Mouse (Mus musculus) spleen, adult 18-20 months (tissue): ENCODE measurements around the gene Ifitm1.

Experiments
- DNase-seq, 2 experiments: peaks; one replicate each; pipeline ENCODE4 v3.0.0; 2022; ENCODE audit warnings: mixed read lengths in 2 of 2

Gene Ifitm1

DNA sequence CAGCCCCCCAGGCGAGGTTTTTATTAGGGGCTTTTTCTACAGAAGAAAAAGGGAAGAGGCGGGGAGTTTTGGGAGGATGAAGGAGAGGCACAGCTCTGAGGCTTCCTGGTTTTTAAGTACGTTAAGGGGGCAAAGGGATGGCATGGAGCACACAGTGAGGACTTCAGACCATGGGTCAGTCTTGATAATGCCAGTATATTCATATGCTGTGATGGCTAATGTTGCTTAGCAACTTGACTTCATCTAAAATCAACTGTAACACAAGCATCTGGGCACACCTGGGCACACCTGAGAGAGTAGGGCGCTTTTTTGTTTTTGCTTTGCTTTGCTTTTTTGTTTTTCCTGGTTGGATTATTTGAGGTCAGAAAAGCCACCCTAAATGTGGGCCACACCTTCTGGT lies at the start of gene Ifitm1:
Gene Ifitm1, plus strand, starts transcription at position 301 of the 400 bp plus-strand sequence.
- no peak for DNase-seq

GRCm38 (mm10) chr7:140919911-140920310 lies 47.1 kb upstream of the Ifitm1 start:
- DNase-seq: no peak

DNA sequence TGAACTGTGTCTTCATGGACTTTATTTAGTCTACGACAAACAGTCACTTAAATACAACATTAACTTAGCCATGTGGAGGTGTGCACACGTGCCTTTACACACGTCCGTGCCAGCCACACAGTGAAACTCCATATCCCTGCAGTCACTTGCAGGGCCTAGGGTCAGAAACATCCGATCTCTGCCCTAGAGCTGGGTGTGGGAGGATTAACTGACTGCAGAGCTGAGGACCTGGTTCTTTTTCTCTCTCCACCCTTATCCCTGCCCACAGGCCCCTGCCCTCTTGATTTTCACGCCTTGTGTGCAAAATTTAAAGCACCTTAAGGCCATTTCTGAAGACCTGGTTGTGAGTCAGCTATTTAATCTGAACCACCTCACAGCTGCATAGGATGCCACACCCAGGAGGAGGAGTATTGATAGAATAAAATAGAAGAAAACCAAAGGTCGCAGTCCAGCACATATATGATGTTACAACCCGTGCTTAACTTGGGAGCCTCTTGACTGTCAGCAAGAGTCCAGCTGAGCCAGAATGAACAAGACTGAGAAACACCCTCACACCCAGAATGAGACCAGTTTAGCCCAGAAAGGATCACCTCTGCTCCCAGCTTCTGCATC lies 46.5 kb upstream of the Ifitm1 start, which contains the start of gene Nlrp6:
Gene Nlrp6, plus strand, starts transcription at position 485 of the 612 bp plus-strand sequence.
- DNase-seq: no peak

DNA sequence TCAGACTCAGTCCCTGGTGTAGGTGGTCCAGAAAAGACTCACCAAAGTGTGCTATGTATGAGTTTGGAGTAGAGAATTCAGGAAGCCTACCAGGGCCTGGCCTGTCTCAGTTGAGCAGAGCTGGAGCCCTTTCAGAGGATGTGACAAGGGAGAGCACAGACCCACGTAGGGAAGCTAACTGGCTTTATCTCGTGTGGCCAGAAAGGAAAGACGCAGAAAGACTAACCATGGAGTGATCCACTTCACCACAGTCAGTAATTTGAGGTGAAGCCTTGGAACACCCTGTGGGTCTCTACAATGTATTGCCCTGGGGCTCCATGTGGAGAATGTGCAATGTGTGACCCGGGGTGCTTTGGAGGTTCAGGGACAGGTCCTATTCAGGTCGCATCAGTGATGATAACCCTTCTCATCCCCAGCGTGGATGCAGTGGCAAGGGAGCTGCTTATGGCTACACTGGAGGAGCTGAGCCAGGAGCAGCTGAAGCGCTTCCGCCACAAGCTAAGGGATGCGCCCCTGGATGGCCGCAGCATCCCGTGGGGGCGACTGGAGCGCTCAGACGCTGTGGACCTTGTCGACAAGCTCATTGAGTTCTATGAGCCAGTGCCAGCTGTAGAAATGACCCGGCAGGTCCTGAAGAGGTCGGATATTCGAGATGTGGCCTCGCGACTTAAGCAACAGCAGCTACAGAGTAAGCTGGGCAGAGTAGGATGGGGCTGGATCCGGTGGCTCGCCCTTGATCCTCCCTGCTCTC lies 45.6 kb upstream of the Ifitm1 start:
- no peak for DNase-seq

DNA sequence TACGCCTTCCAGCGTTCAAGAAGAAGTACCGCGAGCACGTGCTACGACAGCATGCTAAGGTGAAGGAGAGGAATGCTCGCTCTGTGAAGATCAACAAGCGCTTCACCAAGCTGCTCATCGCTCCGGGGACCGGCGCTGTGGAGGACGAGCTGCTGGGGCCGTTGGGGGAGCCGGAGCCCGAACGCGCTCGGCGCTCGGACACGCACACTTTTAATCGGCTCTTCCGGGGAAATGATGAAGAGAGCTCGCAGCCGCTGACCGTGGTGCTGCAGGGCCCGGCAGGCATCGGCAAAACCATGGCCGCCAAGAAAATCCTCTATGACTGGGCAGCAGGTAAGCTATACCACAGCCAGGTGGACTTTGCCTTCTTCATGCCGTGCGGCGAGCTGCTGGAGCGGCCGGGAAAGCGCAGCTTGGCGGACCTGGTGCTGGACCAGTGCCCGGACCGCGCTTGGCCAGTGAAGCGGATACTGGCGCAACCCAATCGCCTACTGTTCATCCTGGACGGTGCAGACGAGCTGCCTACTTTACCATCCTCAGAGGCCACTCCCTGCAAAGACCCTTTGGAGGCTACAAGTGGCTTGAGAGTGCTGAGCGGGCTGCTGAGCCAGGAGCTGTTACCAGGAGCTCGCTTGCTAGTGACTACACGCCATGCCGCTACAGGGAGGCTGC lies 44.5 kb upstream of the Ifitm1 start:
- DNase-seq: no peak

DNA sequence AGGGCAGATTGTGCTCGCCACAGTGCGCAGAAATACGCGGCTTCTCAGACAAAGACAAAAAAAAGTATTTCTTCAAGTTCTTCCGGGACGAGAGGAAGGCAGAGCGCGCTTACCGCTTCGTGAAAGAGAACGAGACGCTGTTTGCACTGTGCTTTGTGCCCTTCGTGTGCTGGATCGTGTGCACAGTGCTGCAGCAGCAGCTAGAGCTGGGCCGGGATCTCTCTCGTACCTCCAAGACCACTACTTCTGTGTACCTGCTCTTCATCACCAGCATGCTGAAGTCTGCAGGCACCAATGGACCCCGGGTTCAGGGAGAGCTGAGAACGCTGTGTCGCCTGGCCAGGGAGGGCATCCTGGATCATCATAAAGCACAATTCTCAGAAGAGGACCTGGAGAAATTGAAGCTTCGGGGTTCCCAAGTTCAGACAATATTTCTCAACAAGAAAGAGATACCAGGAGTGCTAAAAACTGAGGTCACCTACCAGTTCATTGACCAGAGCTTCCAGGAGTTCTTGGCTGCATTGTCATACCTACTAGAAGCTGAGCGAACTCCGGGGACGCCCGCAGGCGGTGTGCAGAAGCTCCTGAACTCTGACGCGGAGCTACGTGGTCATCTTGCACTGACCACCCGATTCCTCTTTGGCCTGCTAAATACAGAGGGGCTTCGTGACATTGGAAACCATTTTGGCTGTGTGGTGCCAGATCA lies 43.8 kb upstream of the Ifitm1 start:
- no peak for DNase-seq

- no peak for DNase-seq
Measured at GRCm38 (mm10) chr7:140927181-140927580, 39.8 kb upstream of the Ifitm1 start.

DNA sequence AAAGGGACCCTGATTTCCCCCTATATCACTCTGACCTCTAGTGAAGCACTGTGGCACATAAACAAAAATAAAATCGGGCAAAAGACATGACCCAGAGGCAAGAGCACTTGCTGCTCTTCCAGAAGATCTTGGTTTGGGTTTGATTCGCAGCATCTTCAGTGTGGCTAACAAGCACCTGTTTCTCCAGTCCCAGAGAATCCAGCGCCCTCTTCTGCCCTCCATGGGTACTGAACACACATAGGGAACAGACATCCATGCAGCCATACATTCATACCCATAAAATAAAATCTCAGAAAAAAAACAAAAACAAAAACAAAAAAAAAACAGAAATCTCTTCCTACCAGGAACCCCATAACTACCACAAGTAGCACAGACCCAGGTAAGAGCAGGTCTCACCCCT lies 28.6 kb upstream of the Ifitm1 start:
- no peak for DNase-seq

GRCm38 (mm10) chr7:140938896-140939295 lies 28.1 kb upstream of the Ifitm1 start:
- no peak for DNase-seq

- no peak for DNase-seq
Measured at GRCm38 (mm10) chr7:140939669-140940171, 27.3 kb upstream of the Ifitm1 start.

- peak; percentile 78 to 81 for DNase-seq
Measured at GRCm38 (mm10) chr7:140941222-140942051, 25.6 kb upstream of the Ifitm1 start, which contains the start of gene Pgghg. Gene Pgghg (plus strand): TSS chr7:140941391.

DNA sequence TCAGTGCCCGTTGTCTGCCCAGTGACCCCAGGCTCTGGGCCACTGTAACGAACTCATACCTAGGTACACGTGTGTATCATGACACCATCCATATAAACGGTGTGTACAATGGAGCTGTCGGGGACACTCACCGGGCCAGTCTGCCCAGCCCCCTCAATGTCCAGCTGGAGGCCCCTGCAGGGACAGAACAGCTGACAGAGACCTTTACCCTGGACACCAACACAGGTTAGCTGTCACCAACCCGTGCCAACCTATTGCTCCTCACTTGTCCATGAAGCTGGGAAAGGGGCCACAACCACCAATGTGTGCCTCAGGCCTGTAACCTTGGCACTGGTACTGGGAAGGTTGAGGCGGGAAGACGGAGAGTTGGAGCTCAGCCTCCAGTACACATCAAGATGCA lies 24.7 kb upstream of the Ifitm1 start:
- DNase-seq: peak in 1 of 2 experiments; percentile 23

- DNase-seq: no peak
Measured at GRCm38 (mm10) chr7:140942811-140943210, 24.2 kb upstream of the Ifitm1 start.

- no peak for DNase-seq
Measured at GRCm38 (mm10) chr7:140943356-140943755, 23.7 kb upstream of the Ifitm1 start.

- DNase-seq: no peak
Measured at GRCm38 (mm10) chr7:140944236-140944635, 22.8 kb upstream of the Ifitm1 start.

- DNase-seq: no peak
Measured at GRCm38 (mm10) chr7:140945247-140945646, 21.8 kb upstream of the Ifitm1 start.

GRCm38 (mm10) chr7:140946311-140946710 lies 20.7 kb upstream of the Ifitm1 start:
- no peak for DNase-seq

DNA sequence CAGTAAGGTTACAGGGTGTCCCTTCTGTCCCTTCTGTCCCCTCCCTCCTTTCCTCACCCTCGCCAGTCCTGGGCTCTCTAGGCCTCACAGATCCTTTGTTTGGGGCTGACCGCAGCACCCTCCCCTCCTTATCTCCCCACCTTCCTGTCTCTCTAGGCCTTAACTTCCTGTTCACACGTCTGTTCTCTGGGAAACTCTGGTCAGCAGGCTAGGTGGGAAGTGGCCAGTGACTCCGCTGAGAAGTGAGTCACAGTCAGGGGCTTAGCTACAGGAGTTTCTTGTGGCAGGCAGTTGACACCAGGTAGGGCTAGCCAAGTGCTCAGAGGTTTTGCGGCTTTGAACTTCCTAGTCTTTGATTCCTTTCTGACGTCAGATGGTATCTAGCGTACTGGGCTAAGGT lies 20.0 kb upstream of the Ifitm1 start:
- no peak for DNase-seq

GRCm38 (mm10) chr7:140948161-140948560 lies 18.9 kb upstream of the Ifitm1 start:
- DNase-seq: no peak

DNA sequence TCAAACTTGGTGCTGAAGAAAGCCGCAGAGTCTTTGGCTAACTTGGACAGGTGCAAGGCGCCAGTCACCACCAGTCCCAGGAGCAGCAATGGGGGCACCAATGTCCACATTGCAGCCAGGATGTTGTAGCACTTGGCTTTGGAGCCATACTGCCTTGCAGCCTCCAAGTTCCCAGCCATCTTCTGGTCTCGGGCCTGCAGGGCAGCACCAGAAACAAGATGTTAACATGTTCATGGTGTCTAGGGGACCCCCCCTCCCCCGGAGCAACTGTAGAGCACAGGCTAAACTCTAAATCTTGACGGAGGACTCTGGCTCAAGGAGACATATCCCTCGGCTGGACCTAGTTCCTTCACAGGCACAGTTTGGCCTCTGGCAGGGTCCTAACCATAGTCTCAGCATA lies 17.8 kb upstream of the Ifitm1 start:
- DNase-seq: no peak

GRCm38 (mm10) chr7:140949824-140950530 lies 17.0 kb upstream of the Ifitm1 start, which contains the start of gene Ifitm5:
Gene Ifitm5 (minus strand): TSS chr7:140950291.
- DNase-seq: no peak
